ENCODE assay signal across 23 mouse cellular contexts in genomic region chr7:30804026-30804715, GRCm38 (mm10). TPM values are rescaled to one million over a fixed set of nuclear protein-coding genes. Genes with fewer than 3 reads are reported as not detected.
DNase-seq lines count a peak whose midpoint lies in the region; ATAC-seq and TF ChIP-seq lines count a peak whose summit lies in the region.
"Had no signal": no experiment of that assay in that cellular context is flagged by ENCODE, and none has a peak within 500 bp of the region (broad histone marks: within the 10 kb centered on the region; RNA-seq: fewer than 3 reads in every experiment).

No protein-coding gene starts in this region.

- TF ChIP-seq CTCF in small intestine, adult 2 months (IDR thresholded peaks at IDR 0.05; ENCODE audit: extremely low read depth, insufficient read length, insufficient replicate concordance, low read depth, low read length): no peak; the same call in 1 of the 2 replicates

- H3K4me1 ChIP-seq in intestine, embryonic 14.5 days (replicated peaks; ENCODE audit: control insufficient read depth, insufficient read depth, low read length): no peaks in the 10 kb centered on the region
- H3K4me1 ChIP-seq in lung, embryonic 15.5 days: no peaks in the 10 kb centered on the region
- H3K4me1 ChIP-seq in small intestine, adult 2 months (ENCODE audit: control insufficient read depth, insufficient read depth, insufficient read length, low read length): peaks cover 2% of the 10 kb centered on the region; the same call in 1 of the 2 replicates
- no peaks in the 10 kb centered on the region for H3K4me1 ChIP-seq in hindbrain, embryonic 14.5 days (replicated peaks; ENCODE audit: control insufficient read depth, insufficient read depth, low read length)
- no peaks in the 10 kb centered on the region for H3K4me1 ChIP-seq in midbrain, embryonic 11.5 days (ENCODE audit: control insufficient read depth, insufficient read depth, low read length)
- H3K4me1 ChIP-seq: hindbrain, embryonic 12.5 days; kidney, embryonic 15.5 days; limb, embryonic 12.5 days; liver, embryonic 12.5 days had no signal

- no peak overlapping the region for H3K27ac ChIP-seq in intestine, embryonic 14.5 days (ENCODE audit: low read depth)
- H3K27ac ChIP-seq in lung, embryonic 15.5 days: 0 out of 2 replicates have a peak overlapping the region, but pooled peaks have one; percentile 8
- H3K27ac ChIP-seq in small intestine, adult 2 months (ENCODE audit: insufficient read depth, low read depth, low read length): peak overlapping the region; percentile 33; the same call in 1 of the 2 replicates
- H3K27ac ChIP-seq in hindbrain, embryonic 14.5 days: no peak overlapping the region
- H3K27ac ChIP-seq in midbrain, embryonic 11.5 days (ENCODE audit: low read depth, low read length): no peak overlapping the region
- H3K27ac ChIP-seq: hindbrain, embryonic 12.5 days; kidney, embryonic 15.5 days; limb, embryonic 12.5 days; liver, embryonic 12.5 days had no signal

- 70% methylated on average over 9 of the region's 9 CpGs for WGBS in intestine, embryonic 14.5 days
- 69% methylated on average over 9 of the region's 9 CpGs for WGBS in lung, embryonic 15.5 days
- 22% methylated on average over 9 of the region's 9 CpGs for WGBS in small intestine, adult 2 months
- WGBS in hindbrain, embryonic 14.5 days: 88% methylated on average over 9 of the region's 9 CpGs
- 88% methylated on average over 9 of the region's 9 CpGs for WGBS in midbrain, embryonic 11.5 days

- DNase-seq in fat pad, adult 2 months (ENCODE audit: extremely low read depth, low read depth, low spot score): peak; percentile 98
- DNase-seq in intestine, embryonic 14.5 days (ENCODE audit: low spot score): no peak
- DNase-seq in hindbrain, embryonic 14.5 days (ENCODE audit: low spot score): no peak
- no peak for DNase-seq in thymus, postnatal 4 days
- DNase-seq in midbrain, embryonic 11.5 days (ENCODE audit: low spot score, missing footprints): no peak
- DNase-seq: cerebellum, postnatal 10 days; gastrocnemius, postnatal 25 days; kidney, postnatal 4 days; midbrain, embryonic 14.5 days; right cerebral cortex, postnatal 14 days had no signal

- H3K4me2 ChIP-seq in intestine, embryonic 14.5 days (ENCODE audit: low read length): no peak overlapping the region
- no peak overlapping the region for H3K4me2 ChIP-seq in lung, embryonic 15.5 days
- H3K4me2 ChIP-seq in hindbrain, embryonic 14.5 days (replicated peaks): no peak overlapping the region
- no peak overlapping the region for H3K4me2 ChIP-seq in midbrain, embryonic 11.5 days
- H3K4me2 ChIP-seq: hindbrain, embryonic 12.5 days; kidney, embryonic 15.5 days; limb, embryonic 12.5 days; liver, embryonic 12.5 days had no signal

- no peaks in the 10 kb centered on the region for H3K36me3 ChIP-seq in intestine, embryonic 14.5 days (ENCODE audit: control insufficient read depth, insufficient read depth, low read length)
- H3K36me3 ChIP-seq in lung, embryonic 15.5 days: no peaks in the 10 kb centered on the region
- H3K36me3 ChIP-seq in small intestine, adult 2 months (ENCODE audit: control insufficient read depth, insufficient read depth, low read length): no peaks in the 10 kb centered on the region
- no peaks in the 10 kb centered on the region for H3K36me3 ChIP-seq in hindbrain, embryonic 14.5 days (replicated peaks; ENCODE audit: control insufficient read depth, insufficient read depth)
- no peaks in the 10 kb centered on the region for H3K36me3 ChIP-seq in midbrain, embryonic 11.5 days (ENCODE audit: control insufficient read depth, insufficient read depth, low read length)
- H3K36me3 ChIP-seq: hindbrain, embryonic 12.5 days; kidney, embryonic 15.5 days; limb, embryonic 12.5 days; liver, embryonic 12.5 days had no signal

- no peak overlapping the region for H3K4me3 ChIP-seq in intestine, embryonic 14.5 days (ENCODE audit: low read depth, low read length)
- H3K4me3 ChIP-seq in lung, embryonic 15.5 days: no peak overlapping the region
- H3K4me3 ChIP-seq in small intestine, adult 2 months (ENCODE audit: low read depth, low read length): no peak overlapping the region
- no peak overlapping the region for H3K4me3 ChIP-seq in hindbrain, embryonic 14.5 days (replicated peaks; ENCODE audit: low read length)
- H3K4me3 ChIP-seq in midbrain, embryonic 11.5 days (ENCODE audit: low read depth, low read length): no peak overlapping the region
- H3K4me3 ChIP-seq: hindbrain, embryonic 12.5 days; kidney, embryonic 15.5 days; limb, embryonic 12.5 days; liver, embryonic 12.5 days; myocyte had no signal

- H3K9ac ChIP-seq in intestine, embryonic 14.5 days (ENCODE audit: low read length): no peak overlapping the region
- H3K9ac ChIP-seq in lung, embryonic 15.5 days: no peak overlapping the region
- no peak overlapping the region for H3K9ac ChIP-seq in hindbrain, embryonic 14.5 days
- no peak overlapping the region for H3K9ac ChIP-seq in midbrain, embryonic 11.5 days (ENCODE audit: low read length)
- H3K9ac ChIP-seq: hindbrain, embryonic 12.5 days; kidney, embryonic 15.5 days; limb, embryonic 12.5 days; liver, embryonic 12.5 days had no signal

- ATAC-seq in intestine, embryonic 14.5 days (replicated peaks; ENCODE audit: low FRiP score, low TSS enrichment, low read depth): peak; percentile 78
- ATAC-seq in lung, embryonic 15.5 days (ENCODE audit: borderline replicate concordance, extremely low read depth, low FRiP score, low TSS enrichment): 0 out of 2 replicates have a peak, but pooled peaks have one; percentile 59
- no peak for ATAC-seq in hindbrain, embryonic 14.5 days (ENCODE audit: low FRiP score)
- no peak for ATAC-seq in midbrain, embryonic 11.5 days (ENCODE audit: low FRiP score)
- ATAC-seq: forebrain, embryonic 14.5 days; inflammation-experienced regulatory T-cells, adult 6 months; liver, embryonic 12.5 days had no signal

- no peak for TF ChIP-seq POLR2A in small intestine, adult 2 months (IDR thresholded peaks at IDR 0.05; ENCODE audit: low read depth, low read length)

- peaks cover 12% of the 10 kb centered on the region for H3K9me3 ChIP-seq in intestine, embryonic 14.5 days (ENCODE audit: control insufficient read depth, low read length)
- no peaks in the 10 kb centered on the region for H3K9me3 ChIP-seq in lung, embryonic 15.5 days
- peaks cover 12% of the 10 kb centered on the region for H3K9me3 ChIP-seq in hindbrain, embryonic 14.5 days (ENCODE audit: control insufficient read depth, low read length)
- no peaks in the 10 kb centered on the region; the same call in 1 of the 2 replicates for H3K9me3 ChIP-seq in midbrain, embryonic 11.5 days (ENCODE audit: control insufficient read depth, low read length)
- H3K9me3 ChIP-seq: kidney, embryonic 15.5 days had no signal

- H3K27me3 ChIP-seq in intestine, embryonic 14.5 days (replicated peaks; ENCODE audit: control insufficient read depth, insufficient read depth, low read length): no peaks in the 10 kb centered on the region
- no peaks in the 10 kb centered on the region for H3K27me3 ChIP-seq in lung, embryonic 15.5 days
- H3K27me3 ChIP-seq in small intestine, adult 2 months (ENCODE audit: control insufficient read depth, insufficient read depth, low read length): no peaks in the 10 kb centered on the region
- H3K27me3 ChIP-seq in hindbrain, embryonic 14.5 days (ENCODE audit: control insufficient read depth, insufficient read depth, low read length): no peaks in the 10 kb centered on the region
- H3K27me3 ChIP-seq in midbrain, embryonic 11.5 days (ENCODE audit: control insufficient read depth, insufficient read depth, low read length): no peaks in the 10 kb centered on the region
- H3K27me3 ChIP-seq: hindbrain, embryonic 12.5 days; kidney, embryonic 15.5 days; limb, embryonic 12.5 days; liver, embryonic 12.5 days had no signal

RNA-seq across cellular contexts. Expression of gene Krtdap, which starts 16.5 kb away (rescaled TPM):
- 0.80 and 0.86 TPM in 2 replicates for polyA plus RNA-seq in intestine, embryonic 14.5 days (2014; fragmentation: Nextera tagmentation; extraction: Ambion mirVana)
- 2.4 and 5.1 TPM in 2 replicates for polyA plus RNA-seq in lung, embryonic 15.5 days (2015; fragmentation: Nextera tagmentation; extraction: Ambion mirVana)
- polyA plus RNA-seq in small intestine, adult 2 months (2012; rRNA removed): not detected in 2 replicates
- not detected in 2 replicates for polyA plus RNA-seq in hindbrain, embryonic 14.5 days (2014; fragmentation: Nextera tagmentation; extraction: Ambion mirVana)
- not detected in 2 replicates for polyA plus RNA-seq in midbrain, embryonic 11.5 days (2014; fragmentation: Nextera tagmentation; extraction: Ambion mirVana)
- polyA plus RNA-seq: C2C12; forebrain, embryonic 14.5 days; hindbrain, embryonic 12.5 days; inflammation-experienced regulatory T-cells, adult 6 months; limb, embryonic 12.5 days; liver, embryonic 12.5 days; midbrain, embryonic 14.5 days; myocyte; spleen, adult 2 months had no signal

RNA-seq across cellular contexts. Expression of gene Ffar2, which starts 19.4 kb away (rescaled TPM):
- 2.4 and 5.9 TPM in 2 replicates for polyA plus RNA-seq in intestine, embryonic 14.5 days (2014; fragmentation: Nextera tagmentation; extraction: Ambion mirVana)
- polyA plus RNA-seq in lung, embryonic 15.5 days (2015; fragmentation: Nextera tagmentation; extraction: Ambion mirVana): 0.38 and 0.46 TPM in 2 replicates
- 9.1 and 9.5 TPM in 2 replicates for polyA plus RNA-seq in small intestine, adult 2 months (2012; rRNA removed)
- polyA plus RNA-seq in hindbrain, embryonic 14.5 days (2014; fragmentation: Nextera tagmentation; extraction: Ambion mirVana): 0.22 TPM in 1 of 2 replicates, not detected in the other
- polyA plus RNA-seq in midbrain, embryonic 11.5 days (2014; fragmentation: Nextera tagmentation; extraction: Ambion mirVana): not detected in 2 replicates
- polyA plus RNA-seq: C2C12; hindbrain, embryonic 12.5 days; limb, embryonic 12.5 days; midbrain, embryonic 14.5 days; myocyte had no signal

RNA-seq across cellular contexts. Expression of gene Dmkn, which starts 40.6 kb away (rescaled TPM):
- 0.61 and 1.3 TPM in 2 replicates for polyA plus RNA-seq in intestine, embryonic 14.5 days (2014; fragmentation: Nextera tagmentation; extraction: Ambion mirVana)
- polyA plus RNA-seq in lung, embryonic 15.5 days (2015; fragmentation: Nextera tagmentation; extraction: Ambion mirVana): 5.4 and 5.9 TPM in 2 replicates
- polyA plus RNA-seq in small intestine, adult 2 months (2012; rRNA removed): 1.2 and 2.7 TPM in 2 replicates
- polyA plus RNA-seq in hindbrain, embryonic 14.5 days (2014; fragmentation: Nextera tagmentation; extraction: Ambion mirVana): 2.2 and 2.4 TPM in 2 replicates
- polyA plus RNA-seq in midbrain, embryonic 11.5 days (2014; fragmentation: Nextera tagmentation; extraction: Ambion mirVana): not detected in 2 replicates
- polyA plus RNA-seq: C2C12; inflammation-experienced regulatory T-cells, adult 6 months; limb, embryonic 12.5 days; liver, embryonic 12.5 days; myocyte had no signal

RNA-seq across cellular contexts. Expression of gene Ffar3, which starts 51.8 kb away (rescaled TPM):
- polyA plus RNA-seq in intestine, embryonic 14.5 days (2014; fragmentation: Nextera tagmentation; extraction: Ambion mirVana): 0.32 and 0.39 TPM in 2 replicates
- polyA plus RNA-seq in lung, embryonic 15.5 days (2015; fragmentation: Nextera tagmentation; extraction: Ambion mirVana): not detected in 2 replicates
- 0.90 and 3.5 TPM in 2 replicates for polyA plus RNA-seq in small intestine, adult 2 months (2012; rRNA removed)
- not detected in 2 replicates for polyA plus RNA-seq in hindbrain, embryonic 14.5 days (2014; fragmentation: Nextera tagmentation; extraction: Ambion mirVana)
- not detected in 2 replicates for polyA plus RNA-seq in midbrain, embryonic 11.5 days (2014; fragmentation: Nextera tagmentation; extraction: Ambion mirVana)
- polyA plus RNA-seq: C2C12; forebrain, embryonic 14.5 days; heart, postnatal 0 days; hindbrain, embryonic 12.5 days; limb, embryonic 12.5 days; liver, embryonic 12.5 days; midbrain, embryonic 14.5 days; myocyte; neural tube, embryonic 14.5 days had no signal

RNA-seq across cellular contexts. Expression of gene Sbsn, which starts 52.9 kb away (rescaled TPM):
- 1.5 and 2.7 TPM in 2 replicates for polyA plus RNA-seq in intestine, embryonic 14.5 days (2014; fragmentation: Nextera tagmentation; extraction: Ambion mirVana)
- 1.4 and 1.8 TPM in 2 replicates for polyA plus RNA-seq in lung, embryonic 15.5 days (2015; fragmentation: Nextera tagmentation; extraction: Ambion mirVana)
- 0.23 and 0.27 TPM in 2 replicates for polyA plus RNA-seq in small intestine, adult 2 months (2012; rRNA removed)
- 0.65 and 2.1 TPM in 2 replicates for polyA plus RNA-seq in hindbrain, embryonic 14.5 days (2014; fragmentation: Nextera tagmentation; extraction: Ambion mirVana)
- 0.54 and 1.1 TPM in 2 replicates for polyA plus RNA-seq in midbrain, embryonic 11.5 days (2014; fragmentation: Nextera tagmentation; extraction: Ambion mirVana)

Comparison
In these comparisons a context has a peak if more than half of its experiments do, and no peak if none do; other contexts are left out.
1. ATAC-seq: peak in intestine, embryonic 14.5 days (single experiment) and lung, embryonic 15.5 days (single experiment); none in hindbrain, embryonic 14.5 days (single experiment) and midbrain, embryonic 11.5 days (single experiment).
2. H3K27ac ChIP-seq: peak in lung, embryonic 15.5 days (single experiment) and small intestine, adult 2 months (single experiment); none in intestine, embryonic 14.5 days (single experiment), hindbrain, embryonic 14.5 days (single experiment) and midbrain, embryonic 11.5 days (single experiment).